Mouse (Mus musculus): ENCODE results near the gene Pomgnt1. TPM values are rescaled to one million over a fixed set of nuclear protein-coding genes. Genes with fewer than 3 reads are reported as not detected.

Pomgnt1 gene
- polyA plus RNA-seq, 1 experiment from 2014 or later, result 62.6 TPM

DNA sequence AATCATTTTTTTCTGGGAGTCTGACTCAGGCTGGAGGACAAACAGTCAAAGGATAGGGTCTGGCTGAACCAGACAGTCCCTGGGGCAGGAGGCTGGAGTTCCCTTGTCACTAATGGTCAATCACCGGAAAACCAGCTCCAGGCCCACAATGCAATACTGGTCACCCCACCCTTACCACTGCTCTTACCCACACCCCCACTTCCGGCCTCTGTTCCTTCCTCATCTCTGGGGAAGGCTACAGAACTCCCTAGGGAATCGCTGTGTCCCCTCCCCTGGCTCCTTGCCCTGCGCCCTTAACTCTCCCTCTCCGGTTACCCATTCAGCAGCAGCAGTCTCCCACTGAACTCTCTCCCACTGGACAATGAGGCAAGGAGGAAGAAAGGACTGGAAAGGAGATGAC, 53.5 kb downstream of the Pomgnt1 start:
- WGBS, result 38% methylated on average over 5 of the region's 5 CpGs
- Histone ChIP-seq H3K36me3 (no peaks in the 10 kb centered on the region), H3K4me1 (replicated peaks) (peaks cover 28% of the 10 kb centered on the region), H3K27me3 (no peaks in the 10 kb centered on the region), H3K4me2 (peak overlapping the region; percentile 35; the same call in 1 of the 2 replicates), H3K27ac (peak overlapping the region; percentile 71; the same call in 1 of the 2 replicates), H3K9me3 (no peaks in the 10 kb centered on the region), H3K4me3 (no peak overlapping the region), H3K9ac (no peak overlapping the region)
- ATAC-seq (ENCODE audit: low FRiP score), result no peak

DNA sequence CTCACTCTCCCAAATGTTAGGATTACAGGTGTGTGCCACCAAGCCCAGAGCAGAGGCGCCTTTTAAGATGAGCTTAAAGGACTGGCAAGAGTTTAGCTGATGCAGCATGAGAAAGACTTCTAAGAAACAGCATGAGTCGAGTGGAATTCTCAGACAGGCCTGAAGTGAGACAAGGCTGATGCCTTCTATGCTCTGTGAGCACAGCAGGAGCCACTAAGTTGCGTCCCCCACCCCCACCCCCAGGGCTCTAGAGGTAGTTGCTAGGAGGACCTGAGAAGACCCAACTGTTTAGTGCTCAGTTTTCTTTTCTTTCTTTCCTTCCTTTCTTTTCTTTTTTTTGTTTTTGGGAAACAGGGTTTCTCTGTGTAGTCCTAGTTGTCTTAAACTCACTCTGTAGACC, 58.4 kb downstream of the Pomgnt1 start:
- 37% methylated on average over 3 of the region's 3 CpGs for WGBS
- ATAC-seq (ENCODE audit: low FRiP score), result no peak
- Histone ChIP-seq H3K27me3 (no peaks in the 10 kb centered on the region), H3K4me1 (replicated peaks) (peaks cover 13% of the 10 kb centered on the region), H3K27ac (no peak overlapping the region), H3K4me2 (no peak overlapping the region), H3K36me3 (no peaks in the 10 kb centered on the region), H3K4me3 (no peak overlapping the region), H3K9ac (no peak overlapping the region), H3K9me3 (no peaks in the 10 kb centered on the region)

DNA sequence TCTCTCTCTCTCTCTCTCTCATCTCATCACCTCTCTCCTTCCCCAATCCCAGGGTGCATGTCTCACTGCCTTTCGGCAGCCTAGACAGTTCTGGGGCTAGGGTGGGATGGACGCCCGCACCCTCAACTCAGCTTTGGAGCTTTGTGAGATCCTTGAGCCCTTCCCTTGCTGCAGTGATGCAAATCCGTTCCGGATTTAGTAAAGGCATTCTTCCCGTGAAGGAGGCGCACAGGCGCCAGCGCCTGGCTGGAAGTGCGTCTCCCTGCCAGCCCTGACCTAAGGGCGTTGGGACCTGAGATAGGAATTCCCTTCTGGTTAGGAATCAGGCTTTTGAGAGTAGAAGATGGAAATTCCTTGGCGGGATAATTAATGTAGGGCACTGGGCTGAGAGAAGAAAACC, 59.1 kb downstream of the Pomgnt1 start:
- Histone ChIP-seq H3K9me3 (no peaks in the 10 kb centered on the region), H3K9ac (peak overlapping the region; percentile 36; the same call in 1 of the 2 replicates), H3K27me3 (no peaks in the 10 kb centered on the region), H3K4me2 (peak overlapping the region; percentile 34), H3K27ac (no peak overlapping the region), H3K4me3 (0 out of 2 replicates have a peak overlapping the region, but pooled peaks have one; percentile 5), H3K36me3 (no peaks in the 10 kb centered on the region), H3K4me1 (replicated peaks) (peaks cover 8% of the 10 kb centered on the region; the same call in 1 of the 2 replicates)
- no peak for ATAC-seq (ENCODE audit: low FRiP score)
- 4% methylated on average over 12 of the region's 12 CpGs for WGBS

DNA sequence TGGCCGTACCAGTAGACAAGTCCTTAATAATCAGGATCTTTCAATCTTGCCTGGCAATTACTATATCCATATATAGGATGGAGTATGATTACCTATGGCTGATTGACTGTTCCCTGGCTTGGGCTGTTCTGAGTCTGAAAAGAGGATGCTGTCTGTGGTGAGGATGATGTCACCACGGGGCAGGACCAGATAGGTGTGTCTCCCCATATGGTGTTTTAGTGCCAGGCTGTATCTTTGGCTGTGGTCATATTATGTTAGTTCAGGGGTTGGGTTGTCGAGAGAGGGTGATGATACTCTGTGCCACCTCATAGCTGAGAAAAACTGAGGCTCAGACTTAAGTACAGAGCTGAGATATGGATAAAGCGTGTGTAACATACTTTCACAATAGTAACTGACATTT, 61.4 kb downstream of the Pomgnt1 start:
- no peak for ATAC-seq (ENCODE audit: low FRiP score)
- H3K9ac ChIP-seq, result no peak overlapping the region
- H3K27me3 ChIP-seq, result no peaks in the 10 kb centered on the region
- 92% methylated on average over 4 of the region's 4 CpGs for WGBS
- no peak overlapping the region for H3K4me3 ChIP-seq
- peaks cover 8% of the 10 kb centered on the region; the same call in 1 of the 2 replicates for H3K4me1 ChIP-seq (replicated peaks)
- no peak overlapping the region for H3K4me2 ChIP-seq
- H3K9me3 ChIP-seq, result no peaks in the 10 kb centered on the region
- H3K36me3 ChIP-seq, result no peaks in the 10 kb centered on the region
- H3K27ac ChIP-seq, result no peak overlapping the region

DNA sequence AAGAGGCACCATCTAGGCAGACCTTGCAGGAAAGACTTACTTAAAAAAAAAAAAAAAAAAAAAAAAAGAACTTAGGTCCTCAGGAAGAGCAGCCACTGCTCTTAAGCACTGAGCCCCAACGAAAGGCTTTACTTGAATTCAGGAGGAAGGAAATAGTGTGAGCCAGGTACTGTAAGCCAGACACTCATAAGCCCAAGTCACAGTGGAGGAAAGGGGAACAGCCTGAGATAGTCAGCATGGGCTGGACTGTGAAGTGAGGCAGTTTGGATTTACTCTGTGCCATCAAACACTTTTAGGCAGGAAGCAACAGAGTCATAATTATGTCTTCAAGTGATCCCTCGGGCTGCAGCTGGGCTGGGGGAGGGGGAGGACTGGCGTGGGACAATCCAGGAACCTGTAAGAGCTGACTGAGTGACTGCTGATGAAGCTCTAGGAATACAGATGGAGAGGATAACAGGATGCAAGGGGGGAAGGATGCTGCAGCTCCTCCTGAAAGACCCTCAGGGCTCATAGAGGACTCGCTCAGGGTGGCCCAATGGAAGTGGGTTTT, 68.7 kb downstream of the Pomgnt1 start:
- no peak overlapping the region for H3K27ac ChIP-seq
- H3K9ac ChIP-seq, result no peak overlapping the region
- H3K4me1 ChIP-seq (replicated peaks), result no peaks in the 10 kb centered on the region
- no peaks in the 10 kb centered on the region for H3K9me3 ChIP-seq
- 62% methylated on average over 4 of the region's 4 CpGs for WGBS
- no peak overlapping the region for H3K4me2 ChIP-seq
- no peak for ATAC-seq (ENCODE audit: low FRiP score)
- H3K27me3 ChIP-seq, result no peaks in the 10 kb centered on the region
- H3K36me3 ChIP-seq, result no peaks in the 10 kb centered on the region
- H3K4me3 ChIP-seq, result no peak overlapping the region

DNA sequence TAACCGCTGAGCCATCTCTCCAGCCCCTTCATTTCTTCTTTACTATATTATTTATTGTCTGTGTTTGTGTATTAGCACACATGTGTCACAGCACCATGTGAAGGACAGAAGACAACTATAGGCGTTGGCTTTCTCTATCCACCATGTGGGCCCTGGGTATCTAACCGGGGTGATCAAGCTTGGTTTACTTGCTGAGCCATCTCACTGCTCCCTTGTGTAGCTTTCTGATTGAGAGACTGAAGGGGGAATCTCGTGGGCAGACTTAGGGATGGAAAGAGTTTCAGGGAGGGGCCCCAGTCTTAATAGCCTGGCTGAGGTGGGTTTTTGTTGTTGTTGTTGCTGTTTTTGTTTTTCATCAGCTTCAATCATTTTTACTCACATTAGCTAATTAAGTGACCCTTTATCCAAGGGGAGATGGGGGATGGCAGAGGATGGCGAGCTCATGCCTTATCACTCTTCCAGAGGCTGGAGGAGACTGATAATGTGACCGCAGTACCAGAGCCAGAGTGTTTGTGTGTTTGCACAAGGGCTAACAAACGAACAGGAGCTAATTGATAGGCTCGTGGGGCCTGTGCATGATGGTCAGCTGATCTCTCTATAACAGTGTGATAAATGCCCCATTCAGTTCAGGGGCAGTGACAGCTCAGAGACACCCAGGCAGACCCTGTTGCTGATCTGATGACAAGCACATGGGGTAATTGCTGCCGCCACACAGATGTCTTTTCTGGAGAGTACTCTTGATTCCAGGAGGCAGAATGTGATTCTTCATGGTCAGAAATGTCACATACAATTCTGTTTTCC, 70.1 kb downstream of the Pomgnt1 start:
- H3K9ac ChIP-seq, result no peak overlapping the region
- no peak overlapping the region for H3K27ac ChIP-seq
- no peaks in the 10 kb centered on the region for H3K4me1 ChIP-seq (replicated peaks)
- H3K4me2 ChIP-seq, result no peak overlapping the region
- no peak overlapping the region for H3K4me3 ChIP-seq
- no peaks in the 10 kb centered on the region for H3K27me3 ChIP-seq
- ATAC-seq (ENCODE audit: low FRiP score), result no peak
- 71% methylated on average over 9 of the region's 9 CpGs for WGBS
- H3K9me3 ChIP-seq, result no peaks in the 10 kb centered on the region
- H3K36me3 ChIP-seq, result no peaks in the 10 kb centered on the region

DNA sequence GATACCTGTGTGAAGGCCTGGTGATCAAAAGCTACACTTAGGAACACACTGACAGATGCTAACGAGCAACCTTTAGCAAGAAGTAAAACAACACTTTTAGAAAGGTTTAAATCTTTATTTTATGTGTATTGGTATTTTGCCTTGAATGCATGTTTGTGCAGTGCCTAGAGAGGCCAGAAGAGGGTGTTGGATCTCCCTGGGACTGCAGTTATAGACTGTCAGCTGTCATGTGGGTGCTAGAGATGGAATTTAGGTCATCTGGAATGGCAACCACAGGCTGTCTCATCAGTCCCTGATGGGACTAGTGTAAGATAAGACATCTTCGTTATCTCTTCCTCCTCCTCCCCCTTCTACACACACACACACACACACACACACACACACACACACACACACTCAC, 74.8 kb downstream of the Pomgnt1 start:
- Histone ChIP-seq H3K27ac (no peak overlapping the region), H3K27me3 (no peaks in the 10 kb centered on the region), H3K4me3 (no peak overlapping the region), H3K36me3 (no peaks in the 10 kb centered on the region), H3K9me3 (no peaks in the 10 kb centered on the region), H3K4me1 (replicated peaks) (no peaks in the 10 kb centered on the region), H3K4me2 (no peak overlapping the region), H3K9ac (no peak overlapping the region)
- 85% methylated on average over 2 of the region's 2 CpGs for WGBS
- no peak for ATAC-seq (ENCODE audit: low FRiP score)

DNA sequence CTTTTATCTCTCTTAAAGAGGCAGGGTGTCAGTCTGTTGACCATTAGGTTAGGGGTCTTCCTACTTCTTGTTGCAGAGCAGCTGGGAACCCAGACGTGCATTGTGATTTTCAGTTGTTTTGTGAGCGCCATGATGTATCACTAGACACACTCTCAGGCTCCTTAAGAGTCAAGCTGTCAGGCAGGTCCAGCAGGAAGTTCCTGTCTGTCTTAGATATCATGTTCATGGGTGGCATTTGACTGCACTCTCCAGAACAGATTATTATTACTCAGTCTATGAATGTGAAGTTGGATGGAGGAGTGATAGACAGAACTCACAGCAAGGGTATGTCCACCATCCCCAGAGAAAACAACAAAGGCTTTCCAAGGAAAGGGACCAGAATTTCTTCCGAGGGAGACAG, 80.8 kb downstream of the Pomgnt1 start:
- H3K36me3 ChIP-seq, result no peaks in the 10 kb centered on the region
- no peaks in the 10 kb centered on the region for H3K27me3 ChIP-seq
- H3K9me3 ChIP-seq, result no peaks in the 10 kb centered on the region
- no peak overlapping the region for H3K4me2 ChIP-seq
- no peak overlapping the region for H3K27ac ChIP-seq
- WGBS, result 72% methylated on average over 3 of the region's 3 CpGs
- no peaks in the 10 kb centered on the region for H3K4me1 ChIP-seq (replicated peaks)
- no peak for ATAC-seq (ENCODE audit: low FRiP score)
- H3K4me3 ChIP-seq, result no peak overlapping the region
- no peak overlapping the region for H3K9ac ChIP-seq

DNA sequence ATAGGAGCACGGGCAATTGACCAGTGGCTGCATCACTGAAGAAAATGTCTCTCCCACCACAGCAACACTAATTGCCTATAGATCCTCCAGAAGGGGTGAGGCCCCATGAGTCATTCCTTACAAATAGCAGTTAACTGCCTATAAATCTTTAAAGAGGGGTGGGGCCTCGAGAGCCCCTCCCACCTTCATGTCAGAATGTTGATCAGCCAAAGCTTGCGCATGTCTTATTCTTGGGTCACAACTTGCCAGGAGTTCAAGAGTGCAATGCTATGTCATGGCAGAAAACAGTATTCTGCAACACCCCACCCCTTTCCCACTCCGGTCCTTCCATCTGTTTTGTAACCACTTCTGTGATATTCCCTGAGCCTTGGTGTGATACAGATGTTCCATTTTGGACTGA, 82.9 kb downstream of the Pomgnt1 start:
- Histone ChIP-seq H3K4me3 (no peak overlapping the region), H3K36me3 (no peaks in the 10 kb centered on the region), H3K27ac (no peak overlapping the region), H3K4me2 (no peak overlapping the region), H3K9ac (no peak overlapping the region), H3K27me3 (no peaks in the 10 kb centered on the region), H3K4me1 (replicated peaks) (no peaks in the 10 kb centered on the region), H3K9me3 (no peaks in the 10 kb centered on the region)
- no peak for ATAC-seq (ENCODE audit: low FRiP score)
- WGBS, result 83% methylated on average over 4 of the region's 4 CpGs

DNA sequence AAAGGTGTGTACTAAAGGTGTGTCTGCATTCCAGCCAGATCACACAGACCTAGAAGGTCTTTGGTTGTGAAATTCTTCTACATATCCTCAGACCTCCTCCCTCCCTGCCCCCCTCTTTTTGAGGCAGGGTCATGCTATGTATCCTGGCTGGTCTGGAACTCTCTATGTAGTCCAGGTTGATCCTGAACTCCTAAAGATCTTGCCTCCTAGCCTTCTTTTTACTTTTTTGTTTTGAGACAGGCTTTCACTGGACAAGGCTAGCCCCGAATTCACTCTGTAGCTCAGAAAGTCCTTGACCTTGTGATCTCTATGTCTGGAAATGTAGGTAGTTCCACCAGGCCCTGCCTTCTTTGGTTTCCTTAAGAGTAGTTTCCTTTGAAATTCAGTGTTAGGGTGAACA, 85.3 kb downstream of the Pomgnt1 start:
- no peaks in the 10 kb centered on the region for H3K9me3 ChIP-seq
- no peak for ATAC-seq (ENCODE audit: low FRiP score)
- no peak overlapping the region for H3K4me2 ChIP-seq
- H3K4me1 ChIP-seq (replicated peaks), result no peaks in the 10 kb centered on the region
- no peak overlapping the region for H3K4me3 ChIP-seq
- no peaks in the 10 kb centered on the region for H3K36me3 ChIP-seq
- H3K27ac ChIP-seq, result no peak overlapping the region
- no peaks in the 10 kb centered on the region for H3K27me3 ChIP-seq
- H3K9ac ChIP-seq, result no peak overlapping the region
- 84% methylated on average over 1 of the region's 1 CpGs for WGBS

Other genes with a start within 250 kb of the Pomgnt1 start
- gene Kncn, start 239.4 kb upstream of the Pomgnt1 start, polyA plus RNA-seq (2015; fragmentation: Nextera tagmentation; extraction: Ambion mirVana), result not detected in 2 replicates
- gene 6430628N08Rik, start 233.2 kb upstream of the Pomgnt1 start, polyA plus RNA-seq (2015; fragmentation: Nextera tagmentation; extraction: Ambion mirVana), result 0.12 and 0.30 TPM in 2 replicates
- gene Dmbx1, start 183.9 kb upstream of the Pomgnt1 start, polyA plus RNA-seq (2015; fragmentation: Nextera tagmentation; extraction: Ambion mirVana), result 12.7 and 14.3 TPM in 2 replicates
- 13.0 and 13.3 TPM in 2 replicates for gene Faah, start 105.9 kb upstream of the Pomgnt1 start, polyA plus RNA-seq (2015; fragmentation: Nextera tagmentation; extraction: Ambion mirVana)
- gene Nsun4, start 70.0 kb upstream of the Pomgnt1 start, polyA plus RNA-seq (2015; fragmentation: Nextera tagmentation; extraction: Ambion mirVana), result 13.8 and 15.7 TPM in 2 replicates
- gene Uqcrh, start 48.8 kb upstream of the Pomgnt1 start, polyA plus RNA-seq (2015; fragmentation: Nextera tagmentation; extraction: Ambion mirVana), result 441 and 446 TPM in 2 replicates
- gene Lrrc41, start 48.6 kb upstream of the Pomgnt1 start, polyA plus RNA-seq (2015; fragmentation: Nextera tagmentation; extraction: Ambion mirVana), result 66.4 and 68.5 TPM in 2 replicates
- gene Rad54l, start 150 bp upstream of the Pomgnt1 start, polyA plus RNA-seq (2015; fragmentation: Nextera tagmentation; extraction: Ambion mirVana), result 11.4 and 12.1 TPM in 2 replicates
- 1.7 and 1.9 TPM in 2 replicates for gene Lurap1, start 27.5 kb downstream of the Pomgnt1 start, polyA plus RNA-seq (2015; fragmentation: Nextera tagmentation; extraction: Ambion mirVana)
- gene Tspan1, start 43.8 kb downstream of the Pomgnt1 start, polyA plus RNA-seq (2015; fragmentation: Nextera tagmentation; extraction: Ambion mirVana), result 0.19 and 0.22 TPM in 2 replicates
- not detected in 2 replicates for gene 1700042G07Rik, start 49.5 kb downstream of the Pomgnt1 start, polyA plus RNA-seq (2015; fragmentation: Nextera tagmentation; extraction: Ambion mirVana)
- gene Gm49337, start 49.5 kb downstream of the Pomgnt1 start, polyA plus RNA-seq (2015; fragmentation: Nextera tagmentation; extraction: Ambion mirVana), result not detected in 2 replicates
- 86.2 and 86.4 TPM in 2 replicates for gene Pik3r3, start 97.8 kb downstream of the Pomgnt1 start, polyA plus RNA-seq (2015; fragmentation: Nextera tagmentation; extraction: Ambion mirVana)